Mouse (Mus musculus): ENCODE data around the gene Cox7c. TPM values are rescaled to one million over a fixed set of nuclear protein-coding genes. Genes with fewer than 3 reads are reported as not detected.

Cox7c gene
- 1,212 and 1,423 TPM in 2 replicates for polyA plus RNA-seq (2015; fragmentation: Nextera tagmentation; extraction: Ambion mirVana)

DNA sequence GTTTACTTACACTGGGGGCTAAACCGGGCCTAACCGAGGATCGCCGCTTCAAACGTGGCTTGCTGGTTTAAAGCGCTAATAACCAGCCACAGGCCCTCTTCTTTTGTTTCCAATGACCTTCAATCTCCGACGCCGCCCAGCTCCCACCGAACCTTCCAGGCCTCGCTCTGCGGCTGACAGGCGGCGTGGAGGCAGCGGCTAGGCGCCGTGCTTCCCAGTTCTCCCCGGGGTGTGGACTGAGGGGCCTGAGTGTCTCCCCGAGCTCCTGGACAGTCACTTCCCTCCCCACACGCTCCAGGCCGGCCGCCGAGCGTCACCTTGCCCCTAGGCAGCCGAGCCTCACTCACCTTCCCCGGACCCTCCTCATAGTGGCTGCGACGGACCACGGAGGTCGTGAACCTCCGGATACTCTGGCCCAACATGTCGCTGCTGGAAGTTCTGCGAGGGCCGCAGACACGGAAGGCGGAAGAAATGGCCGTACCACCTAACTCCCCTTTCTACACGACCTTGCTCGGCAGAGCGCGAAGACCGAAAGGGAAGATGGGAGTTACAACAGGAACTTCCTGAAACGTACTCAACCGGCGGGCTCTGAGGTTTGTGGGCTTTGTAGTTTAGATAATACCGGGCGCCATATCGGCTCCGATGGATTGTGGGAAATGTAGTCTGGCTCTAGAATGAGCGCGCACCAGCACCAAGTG lies at the start of gene Cox7c:
TSS of gene Cox7c (minus strand) at position 651 of the 698 bp plus-strand sequence.

